Mouse (Mus musculus): Measurements from ENCODE around the gene Phf7. TPM values are rescaled to one million over a fixed set of nuclear protein-coding genes. Genes with fewer than 3 reads are reported as not detected.

Phf7 gene
- polyA plus RNA-seq, 1 experiment from 2014 or later = 12.9 TPM

- no peak overlapping the region for H3K4me3 ChIP-seq
- H3K4me2 ChIP-seq (replicated peaks) = no peak overlapping the region
- no peaks in the 10 kb centered on the region for H3K9me3 ChIP-seq
- no peak overlapping the region for H3K27ac ChIP-seq
- peak; percentile 73 for ATAC-seq (ENCODE audit: low FRiP score, low read depth)
- no peaks in the 10 kb centered on the region for H3K27me3 ChIP-seq
- H3K9ac ChIP-seq = no peak overlapping the region
- no peaks in the 10 kb centered on the region for H3K36me3 ChIP-seq
- 60% methylated on average over 4 of the region's 4 CpGs for WGBS
- peaks cover 9% of the 10 kb centered on the region for H3K4me1 ChIP-seq
Measured at GRCm38 (mm10) chr14:31226978-31227377, 24.1 kb downstream of the Phf7 start.

GRCm38 (mm10) chr14:31217666-31218065 lies 33.5 kb downstream of the Phf7 start, which contains the start of gene Sema3g:
Gene Sema3g (plus strand): TSS chr14:31217860.
- Histone ChIP-seq H3K9me3 (no peaks in the 10 kb centered on the region), H3K4me2 (replicated peaks) (peak within 1 kb of the TSS; percentile 46), H3K4me3 (peak within 1 kb of the TSS; percentile 7; the same call in 1 of the 2 replicates), H3K4me1 (peaks cover 19% of the 10 kb centered on the region; the same call in 1 of the 2 replicates), H3K9ac (peak within 1 kb of the TSS; percentile 39), H3K36me3 (no peaks in the 10 kb centered on the region), H3K27ac (no peak within 1 kb of the TSS), H3K27me3 (no peaks in the 10 kb centered on the region)
- WGBS = 7% methylated on average over 11 of the region's 11 CpGs
- peak; percentile 35; the same call in 1 of the 2 replicates for ATAC-seq (ENCODE audit: low FRiP score, low read depth)

GRCm38 (mm10) chr14:31216846-31217245 lies 34.3 kb downstream of the Phf7 start, which contains the start of gene Nisch:
Gene Nisch (minus strand): TSS chr14:31216946.
- Histone ChIP-seq H3K36me3 (no peaks in the 10 kb centered on the region), H3K9me3 (no peaks in the 10 kb centered on the region), H3K27me3 (no peaks in the 10 kb centered on the region), H3K4me1 (peaks cover 26% of the 10 kb centered on the region; the same call in 1 of the 2 replicates), H3K27ac (no peak within 1 kb of the TSS), H3K4me3 (peak within 1 kb of the TSS; percentile 7; the same call in 1 of the 2 replicates), H3K4me2 (replicated peaks) (peak within 1 kb of the TSS; percentile 46), H3K9ac (peak within 1 kb of the TSS; percentile 39)
- 81% methylated on average over 2 of the region's 2 CpGs for WGBS
- no peak for ATAC-seq (ENCODE audit: low FRiP score, low read depth)

GRCm38 (mm10) chr14:31215157-31216002 lies 35.7 kb downstream of the Phf7 start:
- H3K36me3 ChIP-seq = no peaks in the 10 kb centered on the region
- no peak overlapping the region for H3K27ac ChIP-seq
- ATAC-seq (ENCODE audit: low FRiP score, low read depth) = no peak; the same call in 1 of the 2 replicates
- no peak overlapping the region for H3K4me3 ChIP-seq
- no peaks in the 10 kb centered on the region for H3K27me3 ChIP-seq
- no peak overlapping the region for H3K9ac ChIP-seq
- 32% methylated on average over 15 of the region's 15 CpGs for WGBS
- H3K9me3 ChIP-seq = no peaks in the 10 kb centered on the region
- H3K4me2 ChIP-seq (replicated peaks) = peak overlapping the region; percentile 26; the same call in 1 of the 2 replicates
- H3K4me1 ChIP-seq = peaks cover 26% of the 10 kb centered on the region; the same call in 1 of the 2 replicates

- Histone ChIP-seq H3K4me1 (peaks cover 26% of the 10 kb centered on the region; the same call in 1 of the 2 replicates), H3K9me3 (no peaks in the 10 kb centered on the region), H3K27me3 (no peaks in the 10 kb centered on the region), H3K36me3 (no peaks in the 10 kb centered on the region), H3K4me2 (replicated peaks) (no peak overlapping the region), H3K27ac (no peak overlapping the region), H3K9ac (no peak overlapping the region), H3K4me3 (no peak overlapping the region)
- WGBS = 87% methylated on average over 3 of the region's 3 CpGs
- ATAC-seq (ENCODE audit: low FRiP score, low read depth) = no peak
Measured at GRCm38 (mm10) chr14:31214684-31215083, 36.4 kb downstream of the Phf7 start.

GRCm38 (mm10) chr14:31213868-31214267 lies 37.2 kb downstream of the Phf7 start:
- Histone ChIP-seq H3K36me3 (no peaks in the 10 kb centered on the region), H3K4me1 (peaks cover 26% of the 10 kb centered on the region; the same call in 1 of the 2 replicates), H3K4me3 (no peak overlapping the region), H3K27me3 (no peaks in the 10 kb centered on the region), H3K9ac (no peak overlapping the region), H3K4me2 (replicated peaks) (no peak overlapping the region), H3K9me3 (no peaks in the 10 kb centered on the region), H3K27ac (no peak overlapping the region; the same call in 1 of the 2 replicates)
- ATAC-seq (ENCODE audit: low FRiP score, low read depth) = no peak
- WGBS = 59% methylated on average over 8 of the region's 8 CpGs

- WGBS = 66% methylated on average over 3 of the region's 3 CpGs
- ATAC-seq (ENCODE audit: low FRiP score, low read depth) = no peak
- H3K27ac ChIP-seq = no peak overlapping the region
- no peak overlapping the region for H3K9ac ChIP-seq
- no peak overlapping the region for H3K4me3 ChIP-seq
- H3K27me3 ChIP-seq = no peaks in the 10 kb centered on the region
- H3K9me3 ChIP-seq = no peaks in the 10 kb centered on the region
- H3K4me1 ChIP-seq = peaks cover 19% of the 10 kb centered on the region; the same call in 1 of the 2 replicates
- no peaks in the 10 kb centered on the region for H3K36me3 ChIP-seq
- H3K4me2 ChIP-seq (replicated peaks) = no peak overlapping the region
Measured at GRCm38 (mm10) chr14:31212499-31212898, 38.6 kb downstream of the Phf7 start.

- H3K9me3 ChIP-seq = no peaks in the 10 kb centered on the region
- H3K27me3 ChIP-seq = no peaks in the 10 kb centered on the region
- no peak overlapping the region for H3K4me3 ChIP-seq
- H3K27ac ChIP-seq = no peak overlapping the region
- no peak overlapping the region for H3K9ac ChIP-seq
- 88% methylated on average over 6 of the region's 6 CpGs for WGBS
- H3K4me1 ChIP-seq = peaks cover 19% of the 10 kb centered on the region
- no peak overlapping the region for H3K4me2 ChIP-seq (replicated peaks)
- H3K36me3 ChIP-seq = no peaks in the 10 kb centered on the region
- no peak for ATAC-seq (ENCODE audit: low FRiP score, low read depth)
Measured at GRCm38 (mm10) chr14:31211854-31212253, 39.3 kb downstream of the Phf7 start.

GRCm38 (mm10) chr14:31209133-31209557 lies 42.0 kb downstream of the Phf7 start:
- Histone ChIP-seq H3K9ac (peak overlapping the region; percentile 35; the same call in 1 of the 2 replicates), H3K4me2 (replicated peaks) (no peak overlapping the region), H3K4me1 (peaks cover 30% of the 10 kb centered on the region), H3K27ac (no peak overlapping the region), H3K9me3 (no peaks in the 10 kb centered on the region), H3K4me3 (no peak overlapping the region), H3K27me3 (no peaks in the 10 kb centered on the region), H3K36me3 (peaks cover 9% of the 10 kb centered on the region)
- ATAC-seq (ENCODE audit: low FRiP score, low read depth) = peak; percentile 13; the same call in 1 of the 2 replicates
- WGBS = 61% methylated on average over 4 of the region's 4 CpGs

GRCm38 (mm10) chr14:31208084-31208483 lies 43.0 kb downstream of the Phf7 start, which contains the start of gene Tnnc1:
Gene Tnnc1 (plus strand): TSS chr14:31208312.
- Histone ChIP-seq H3K27me3 (no peaks in the 10 kb centered on the region), H3K4me3 (peak within 1 kb of the TSS; percentile 78), H3K36me3 (peaks cover 19% of the 10 kb centered on the region), H3K4me1 (peaks cover 34% of the 10 kb centered on the region), H3K27ac (peak within 1 kb of the TSS; percentile 39; the same call in 1 of the 2 replicates), H3K4me2 (replicated peaks) (peak within 1 kb of the TSS; percentile 93), H3K9ac (peak within 1 kb of the TSS; percentile 95), H3K9me3 (no peaks in the 10 kb centered on the region)
- 55% methylated on average over 2 of the region's 2 CpGs for WGBS
- no peak for ATAC-seq (ENCODE audit: low FRiP score, low read depth)

GRCm38 (mm10) chr14:31207070-31207830 lies 43.9 kb downstream of the Phf7 start:
- WGBS = 81% methylated on average over 13 of the region's 13 CpGs
- H3K9me3 ChIP-seq = no peaks in the 10 kb centered on the region
- H3K4me2 ChIP-seq (replicated peaks) = peak overlapping the region; percentile 93
- H3K27me3 ChIP-seq = no peaks in the 10 kb centered on the region
- H3K4me3 ChIP-seq = peak overlapping the region; percentile 78
- H3K9ac ChIP-seq = peak overlapping the region; percentile 95
- peaks cover 28% of the 10 kb centered on the region for H3K36me3 ChIP-seq
- H3K27ac ChIP-seq = peak overlapping the region; percentile 28; the same call in 1 of the 2 replicates
- ATAC-seq (ENCODE audit: low FRiP score, low read depth) = peak; percentile 7; the same call in 1 of the 2 replicates
- peaks cover 26% of the 10 kb centered on the region for H3K4me1 ChIP-seq
